Mouse (Mus musculus): ENCODE measurements at regions not wholly inside any gene's neighbourhood (a gene's known extent, or its start where the extent isn't known, plus 50 kb on each side); places are given as distances from the start of the nearest gene placed in this dataset.

GRCm38 (mm10) chrX:19168111-19168510 is 313.0 kb downstream of the Tex13c3 start:
- TF ChIP-seq POLR2A (IDR thresholded peaks at IDR 0.05; ENCODE audit: insufficient read depth, low read depth, low read length), result no peak
- no peak for TF ChIP-seq CTCF (IDR thresholded peaks at IDR 0.05; ENCODE audit: insufficient read depth, low read depth, low read length)

Data from olfactory bulb, adult 2 months (tissue).